Mouse (Mus musculus): Measurements from ENCODE around the gene Enox1. TPM values are rescaled to one million over a fixed set of nuclear protein-coding genes. Genes with fewer than 3 reads are reported as not detected.
"Not testable (repeated sequence)": the region's sequence is repeated elsewhere in the genome, so short reads cannot be mapped to it uniquely, and the experiment has no call there.

Enox1 gene
- total RNA-seq, 2 experiments from 2014 or later: 0.75 to 0.89 TPM

- DNase-seq: no peak
Measured at GRCm38 (mm10) chr14:77511137-77511870, 354.7 kb downstream of the Enox1 start.

- DNase-seq: no peak
Measured at GRCm38 (mm10) chr14:77518017-77518416, 361.5 kb downstream of the Enox1 start.

- DNase-seq: no peak
Measured at GRCm38 (mm10) chr14:77518941-77519695, 362.6 kb downstream of the Enox1 start.

GRCm38 (mm10) chr14:77519701-77520100 lies 363.1 kb downstream of the Enox1 start:
- DNase-seq: no peak

DNA sequence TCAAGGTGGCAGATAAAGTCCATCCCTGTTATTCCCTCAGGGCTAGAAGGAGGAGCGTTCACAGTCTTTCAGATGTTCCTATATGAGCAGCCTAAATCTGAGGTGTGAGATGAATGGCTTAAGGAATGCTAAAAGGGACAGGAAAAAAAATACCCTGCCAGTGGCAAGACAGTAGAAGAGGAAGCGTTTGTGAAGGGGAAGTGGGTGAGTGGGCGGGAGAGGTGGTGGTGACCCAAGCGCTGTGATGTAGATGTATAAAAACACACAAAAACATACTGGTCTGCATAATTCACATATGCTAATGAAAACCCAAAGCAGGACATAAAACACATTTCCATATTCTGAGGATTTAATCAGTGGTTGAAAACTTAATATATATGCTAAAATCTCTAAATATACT lies 367.7 kb downstream of the Enox1 start:
- peak in 1 of 2 experiments; percentile 33 for DNase-seq

- DNase-seq: no peak
Measured at GRCm38 (mm10) chr14:77526262-77526661, 369.7 kb downstream of the Enox1 start.

GRCm38 (mm10) chr14:77529201-77529600 lies 372.6 kb downstream of the Enox1 start:
- no peak for DNase-seq

GRCm38 (mm10) chr14:77529621-77530020 lies 373.1 kb downstream of the Enox1 start:
- DNase-seq: no peak

- DNase-seq: no peak
Measured at GRCm38 (mm10) chr14:77533638-77534037, 377.1 kb downstream of the Enox1 start.

- DNase-seq: no peak
Measured at GRCm38 (mm10) chr14:77534120-77534519, 377.6 kb downstream of the Enox1 start.

DNA sequence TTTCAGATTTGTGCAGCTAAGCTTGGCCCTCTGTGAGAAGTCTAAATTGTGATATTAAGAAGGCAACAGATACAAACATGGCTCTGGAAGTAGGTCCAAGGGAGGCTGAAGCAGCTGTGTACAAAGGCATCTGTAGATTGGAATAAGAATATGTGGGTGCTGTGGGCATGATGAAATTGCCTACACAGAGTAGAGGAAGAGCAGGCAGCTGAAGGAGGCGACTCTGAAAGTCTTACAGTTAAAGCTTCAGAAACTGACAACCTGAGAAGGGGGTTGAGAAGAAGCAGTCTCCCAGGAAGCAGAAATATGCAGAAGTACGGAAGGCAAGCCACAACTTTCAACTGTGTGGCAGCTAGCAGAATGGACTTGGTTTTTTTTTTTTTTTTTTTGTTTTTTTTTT lies 380.0 kb downstream of the Enox1 start:
- DNase-seq: no peak

- not testable (repeated sequence) for DNase-seq
Measured at GRCm38 (mm10) chr14:77539563-77539962, 383.0 kb downstream of the Enox1 start.

DNA sequence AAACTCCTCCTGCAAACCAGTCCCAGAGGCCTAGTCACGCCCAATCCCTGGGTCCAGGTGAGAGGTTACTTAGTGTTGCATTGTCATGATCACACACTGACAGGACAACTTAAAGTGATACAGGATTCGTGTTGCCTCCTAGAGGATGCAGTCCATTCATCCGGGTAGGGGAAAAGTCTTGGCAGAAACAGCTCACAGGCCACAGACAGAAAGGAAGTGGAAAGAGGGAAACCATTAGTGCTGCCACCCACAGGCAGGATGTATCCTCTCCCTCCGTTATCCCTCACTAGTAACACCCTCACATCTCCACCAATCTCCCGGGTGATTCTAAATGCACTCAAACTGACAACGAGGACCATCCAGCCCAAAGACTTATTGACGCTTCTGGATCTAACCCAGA lies 385.4 kb downstream of the Enox1 start:
- DNase-seq: no peak

DNA sequence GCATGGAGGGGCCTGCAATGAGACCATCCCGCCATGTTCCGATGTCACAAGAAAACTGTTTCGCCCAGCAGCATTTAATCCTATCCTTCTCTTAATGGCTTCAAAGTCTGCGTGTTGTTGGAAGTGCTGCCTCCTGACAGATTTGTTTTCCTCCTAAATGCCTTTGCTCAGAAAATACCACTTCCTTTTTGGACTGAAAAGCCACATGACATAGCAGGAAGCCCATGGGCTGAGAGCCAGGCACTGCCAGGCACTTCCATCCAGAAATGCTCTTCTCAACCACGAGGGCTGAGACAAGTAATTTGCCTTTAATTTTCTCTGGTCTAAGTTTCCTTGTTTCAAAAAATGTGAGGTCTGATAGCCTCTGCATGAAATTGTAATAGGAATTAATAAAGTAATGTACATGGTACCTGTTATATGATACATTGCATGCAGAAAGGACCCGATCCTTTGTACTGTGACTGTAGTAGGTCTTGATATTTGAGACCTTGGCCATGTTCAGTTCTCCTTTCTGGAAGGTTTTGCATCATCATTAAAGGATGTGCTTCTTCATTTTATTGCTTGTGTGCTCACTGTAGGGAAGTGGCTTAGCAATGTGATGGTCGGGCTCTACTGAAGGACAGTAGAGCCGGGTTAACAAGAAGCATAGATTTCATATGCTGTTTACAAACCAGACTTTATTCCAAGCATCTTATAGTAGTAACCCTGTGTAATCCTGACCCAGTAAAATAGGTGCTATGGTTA lies 390.1 kb downstream of the Enox1 start:
- DNase-seq: peak in 1 of 2 experiments; percentile 47

DNA sequence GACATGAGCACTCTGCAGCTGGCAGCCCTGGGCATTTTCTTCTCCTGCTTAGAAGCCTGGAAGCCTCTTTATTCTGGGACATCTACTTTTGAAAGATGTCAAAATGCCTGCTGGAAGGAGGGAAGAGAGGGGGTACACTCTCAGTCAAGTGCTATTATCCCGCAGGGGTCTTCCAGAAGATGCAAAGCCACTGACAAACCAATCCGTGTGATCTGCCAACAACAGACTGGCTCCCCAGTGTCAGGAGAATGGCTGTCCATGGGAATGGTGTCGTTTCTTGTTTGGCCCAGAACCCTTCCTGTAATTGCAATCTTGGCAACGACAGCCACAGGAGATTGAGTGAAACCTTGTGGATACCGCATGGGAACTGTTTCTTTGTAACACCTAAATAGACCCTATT lies 390.8 kb downstream of the Enox1 start:
- no peak for DNase-seq

DNA sequence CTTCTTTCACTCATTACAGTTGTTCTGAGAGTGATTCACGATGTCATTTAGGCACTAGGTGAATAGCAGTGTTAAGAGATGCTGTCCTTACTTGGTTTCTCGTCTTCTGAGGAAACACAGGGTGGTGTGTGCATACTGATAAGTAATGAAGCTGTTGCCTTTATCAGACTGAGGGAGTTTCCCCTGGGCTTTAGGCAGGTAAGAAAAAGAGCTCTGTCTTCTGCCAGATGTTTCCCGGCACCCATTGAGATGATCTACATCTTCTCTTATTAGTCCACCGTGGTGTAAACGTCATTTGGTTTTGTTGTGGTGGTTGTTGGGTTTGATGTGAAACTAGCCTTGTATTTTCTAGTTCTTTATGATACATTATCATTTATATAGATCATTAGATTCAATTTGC lies 392.4 kb downstream of the Enox1 start:
- no peak for DNase-seq

DNA sequence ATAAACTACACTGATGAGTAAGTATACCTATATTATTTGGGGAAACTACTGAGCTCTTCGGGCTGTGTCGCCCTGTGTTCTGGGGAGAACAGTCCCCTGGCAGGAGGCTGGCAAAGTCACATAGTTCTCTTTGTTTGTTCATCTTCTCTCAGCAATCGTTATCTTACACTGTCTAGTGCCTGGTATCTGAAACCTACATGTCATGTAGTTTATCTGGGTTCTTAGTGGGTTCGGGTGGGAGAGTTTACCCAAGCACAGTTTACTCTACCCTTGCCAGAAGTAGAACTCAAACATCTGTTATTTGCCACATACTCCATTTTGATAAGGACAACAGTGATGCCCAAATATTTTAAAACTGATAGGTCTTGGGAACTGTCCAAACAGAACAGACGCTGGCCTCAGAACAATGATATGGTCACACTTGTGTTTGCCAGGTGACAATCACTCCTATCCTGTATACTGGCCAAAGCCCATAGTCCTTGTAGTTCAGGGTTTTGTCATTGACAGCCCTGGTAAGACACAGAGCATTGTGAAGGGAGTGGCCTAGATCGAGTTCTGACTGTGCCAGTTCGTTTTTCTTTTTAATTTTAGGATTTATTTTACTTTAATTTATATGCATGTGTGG lies 401.0 kb downstream of the Enox1 start:
- DNase-seq: peak; percentile 34 to 49

DNA sequence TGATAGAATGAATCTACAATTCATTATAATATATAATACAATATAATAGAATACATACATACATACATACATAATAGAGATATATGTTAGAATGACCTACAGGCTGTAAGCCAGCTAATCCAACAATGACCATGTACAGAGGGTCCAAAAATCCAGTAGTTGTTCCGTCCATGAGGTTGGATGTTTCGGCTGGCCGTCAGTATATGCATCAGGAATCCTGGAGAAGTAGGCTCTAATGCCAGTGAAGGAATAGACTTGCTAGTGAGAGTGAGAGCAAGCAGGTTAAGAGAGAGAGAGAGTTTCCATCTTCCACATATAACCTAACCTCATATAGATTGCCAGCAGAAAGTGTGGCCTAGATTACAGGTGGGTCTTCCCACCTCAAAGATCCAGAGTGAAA lies 402.3 kb downstream of the Enox1 start:
- DNase-seq: no peak

GRCm38 (mm10) chr14:77559792-77560191 lies 403.2 kb downstream of the Enox1 start:
- no peak for DNase-seq

DNA sequence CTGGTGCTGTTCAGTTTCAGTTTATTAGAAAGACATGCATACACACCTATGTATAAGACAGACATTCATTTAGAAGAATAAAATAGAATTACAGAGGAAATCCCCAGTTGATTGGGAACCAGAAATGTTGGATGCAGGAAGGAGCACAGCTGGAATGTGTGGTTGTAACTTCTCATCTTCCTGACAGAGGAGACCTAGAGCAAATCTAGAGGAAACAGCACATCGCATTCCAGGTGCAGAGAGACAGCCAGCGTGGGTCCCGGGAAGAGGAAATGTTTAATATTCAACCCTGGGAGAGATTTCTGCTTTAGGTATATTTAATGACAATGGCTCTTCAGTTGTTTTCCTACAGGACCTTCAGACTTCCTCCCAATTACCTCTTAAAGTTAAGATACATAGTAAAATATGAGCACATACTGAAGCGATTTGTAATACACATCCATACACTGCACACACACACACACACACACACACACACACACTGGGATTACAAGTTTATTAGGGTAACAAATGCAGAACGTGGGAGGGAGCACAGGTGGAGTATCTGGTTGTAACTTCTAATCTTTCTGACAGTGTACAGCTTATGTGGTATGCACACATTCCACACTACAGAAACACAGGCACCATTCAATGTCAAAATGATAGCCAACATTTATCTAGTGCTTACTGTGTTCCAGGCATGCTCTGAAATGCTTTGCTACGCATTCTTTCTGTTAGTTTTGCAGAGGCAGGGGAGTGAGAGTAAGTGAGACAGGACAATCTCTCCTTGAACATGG lies 405.4 kb downstream of the Enox1 start:
- no peak for DNase-seq

DNA sequence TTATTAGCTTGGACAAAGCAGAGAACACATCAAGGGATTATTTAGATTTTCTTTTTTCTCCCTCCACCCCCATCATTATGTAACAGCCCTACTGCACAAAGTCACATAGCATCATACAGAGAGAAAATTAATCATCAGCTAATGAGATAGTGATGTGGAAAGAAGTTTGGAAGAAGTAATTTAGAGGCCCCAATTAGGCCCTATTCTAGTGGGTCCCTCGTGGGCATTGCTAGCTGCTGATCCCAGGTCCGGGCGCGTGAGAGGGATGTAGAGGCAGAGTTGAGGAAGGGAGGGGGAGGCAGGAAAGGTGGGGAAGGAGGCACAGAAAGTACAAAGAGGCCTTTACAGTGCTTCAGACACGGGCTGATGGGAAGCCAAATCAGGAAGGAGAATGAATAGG lies 407.4 kb downstream of the Enox1 start:
- no peak for DNase-seq

- no peak for DNase-seq
Measured at GRCm38 (mm10) chr14:77567120-77567519, 410.6 kb downstream of the Enox1 start.

Measured in heart, adult 18-20 months (tissue).